Mouse (Mus musculus) spleen, adult 2 months (tissue): ENCODE results near the gene Lrrc74a.

Source experiments
- CTCF ChIP-seq: fragments of 200-500 bp; IDR thresholded peaks from 2 replicates; pipeline ENCODE4 v1.5.1; 2011; ENCODE audit warnings: mild to moderate bottlenecking, inconsistent platforms; ENCODE audit not compliant: insufficient read depth, insufficient read length, insufficient replicate concordance; ENCODE audit errors: extremely low read depth
- POLR2A ChIP-seq: fragments of 200-500 bp; IDR thresholded peaks from 2 replicates; pipeline ENCODE4 v1.6.1; 2011; ENCODE audit warnings: low read depth, low read length, inconsistent platforms

DNA sequence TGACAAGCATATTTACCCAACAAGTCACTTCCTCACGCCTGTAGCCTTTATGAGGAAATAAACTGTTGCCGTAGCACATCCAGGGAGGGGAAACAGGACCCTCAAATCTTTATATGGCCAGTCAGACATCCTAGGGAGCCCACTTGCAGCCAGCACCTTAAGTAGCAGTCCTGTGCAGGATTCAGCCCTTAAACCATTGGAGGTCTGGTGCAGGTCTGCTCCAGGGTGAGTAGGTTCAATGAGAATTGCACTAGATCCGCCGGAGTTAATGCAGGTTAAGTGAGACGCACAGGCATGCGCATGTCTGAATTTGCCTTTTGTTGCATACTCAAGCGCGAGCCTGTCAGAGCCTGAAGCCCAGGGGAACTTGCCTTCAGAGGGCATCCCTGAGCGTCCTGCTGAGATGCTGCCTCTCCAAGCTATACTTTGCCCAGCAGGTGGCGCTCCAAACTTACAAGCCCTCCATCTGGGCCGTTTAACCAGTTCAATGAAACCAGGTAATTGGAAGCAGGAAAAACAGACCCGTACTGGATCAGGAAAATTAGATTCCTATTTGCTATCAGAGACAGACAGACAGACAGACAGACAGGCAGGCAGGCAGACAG lies 37.8 kb downstream of the Lrrc74a start:
- TF ChIP-seq POLR2A (no peak), CTCF (peak; percentile 90; the same call in 1 of the 2 replicates)
